In the genomic region with DNA sequence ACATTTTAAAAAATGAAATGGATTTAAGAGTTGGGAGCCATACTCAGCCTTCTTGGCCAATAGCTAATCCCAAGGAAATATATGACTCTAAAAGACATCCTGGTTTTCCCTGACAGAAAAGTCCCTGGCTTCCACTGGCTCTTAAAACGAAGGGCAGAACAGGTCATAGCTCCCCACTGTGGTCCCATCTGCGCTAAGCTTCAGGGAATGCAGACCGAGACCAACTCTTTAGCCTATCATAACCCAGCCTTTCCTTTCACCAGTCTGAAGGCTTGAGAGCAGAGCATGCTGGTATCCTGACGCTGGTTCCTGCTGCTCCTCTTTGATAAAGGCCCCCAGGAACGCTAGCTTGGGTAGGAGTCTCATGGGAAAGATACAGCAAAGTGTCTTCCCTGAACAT, we compare ENCODE assay signal across 21 mouse cellular contexts.
A peak's percentile ranks its signal among the peaks of the same experiment; 100 is the strongest.
DNase-seq lines count a peak whose midpoint lies in the region; ATAC-seq lines count a peak whose summit lies in the region.
"Had no signal": no experiment of that assay in that cellular context is flagged by ENCODE, and none has a peak within 500 bp of the region (broad histone marks: within the 10 kb centered on the region; RNA-seq: fewer than 3 reads in every experiment).

No protein-coding gene starts in this region.

- no peak for ATAC-seq in CD4-positive, CD25-positive, alpha-beta regulatory T cell, adult 4 months
- ATAC-seq: forebrain, embryonic 14.5 days; intestine, embryonic 15.5 days; midbrain, embryonic 13.5 days; Patski had no signal

- DNase-seq in embryo, embryonic 10.5 days (ENCODE audit: low spot score): peak; percentile 20
- DNase-seq in embryo, embryonic 9.5 days (ENCODE audit: extremely low spot score): no peak
- DNase-seq in brain, adult 2 months (ENCODE audit: low read depth, low spot score): peak; percentile 93
- DNase-seq in cerebellum, adult 18-20 months: peak; percentile 80 to 84
- DNase-seq in cerebellum, postnatal 10 days: peak; percentile 84 to 88
- DNase-seq in frontal cortex, adult 2 months (ENCODE audit: extremely low spot score in 1 of 2, low spot score in 1 of 2): no peak
- no peak for DNase-seq in layer of hippocampus, postnatal 10 days (ENCODE audit: low spot score in 2 of 2)
- DNase-seq: adrenal gland, postnatal 10 days; gastrocnemius, postnatal 36 days; heart, adult 18-20 months; kidney, adult 2 months; kidney, postnatal 4 days; right cerebral cortex, adult 18-20 months; spleen, adult 18-20 months; thymus, adult 18-20 months; thymus, postnatal 25 days had no signal

Comparison
In these comparisons a context has a peak if more than half of its experiments do, and no peak if none do; other contexts are left out.
1. DNase-seq: peak in embryo, embryonic 10.5 days (single experiment), brain, adult 2 months (single experiment), cerebellum, adult 18-20 months (2 of 2) and cerebellum, postnatal 10 days (2 of 2); none in embryo, embryonic 9.5 days (single experiment), frontal cortex, adult 2 months (0 of 2) and layer of hippocampus, postnatal 10 days (0 of 2).